Mouse (Mus musculus): ENCODE measurements at regions not wholly inside any gene's neighbourhood (a gene's known extent, or its start where the extent isn't known, plus 50 kb on each side); places are given as distances from the start of the nearest gene placed in this dataset.

- TF ChIP-seq CTCF (IDR thresholded peaks at IDR 0.05; ENCODE audit: low read depth) (no peak), EP300 (optimal IDR thresholded peaks at IDR 0.05) (no peak)
These were observed 70.7 kb upstream of the Gk2 start for GRCm38 (mm10) chr5:97527555-97527954.
